Mouse (Mus musculus) cerebellum, adult 9-10 months (tissue): ENCODE measurements at regions not wholly inside any gene's neighbourhood (a gene's known extent, or its start where the extent isn't known, plus 50 kb on each side); places are given as distances from the start of the nearest gene placed in this dataset.

ENCODE experiments used
- DNase-seq: peaks from one replicate; pipeline ENCODE4 v3.0.0; 2022

GRCm38 (mm10) chr16:26302045-26302444 lies 69.6 kb downstream of the Cldn1 start:
- DNase-seq, result no peak

DNA sequence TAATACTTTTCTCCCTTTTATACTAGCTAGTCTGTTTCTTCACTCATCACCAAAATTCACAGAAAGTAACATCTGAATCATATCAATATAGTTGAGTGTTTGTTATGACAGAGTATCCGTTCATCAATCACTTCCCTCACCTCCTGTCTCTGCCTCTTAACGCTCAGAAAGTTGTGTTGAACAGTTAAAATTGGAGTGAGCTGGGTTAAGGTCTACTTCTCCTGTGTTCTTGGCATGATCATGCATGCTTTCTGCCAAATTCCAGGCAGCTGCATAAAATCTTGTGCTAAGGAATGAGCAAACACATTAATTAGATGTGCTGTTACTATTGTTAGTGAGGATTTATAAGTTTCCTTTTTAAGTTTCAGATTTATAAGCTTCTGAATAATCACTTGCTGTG lies 79.9 kb downstream of the Cldn1 start:
- DNase-seq, result no peak

DNA sequence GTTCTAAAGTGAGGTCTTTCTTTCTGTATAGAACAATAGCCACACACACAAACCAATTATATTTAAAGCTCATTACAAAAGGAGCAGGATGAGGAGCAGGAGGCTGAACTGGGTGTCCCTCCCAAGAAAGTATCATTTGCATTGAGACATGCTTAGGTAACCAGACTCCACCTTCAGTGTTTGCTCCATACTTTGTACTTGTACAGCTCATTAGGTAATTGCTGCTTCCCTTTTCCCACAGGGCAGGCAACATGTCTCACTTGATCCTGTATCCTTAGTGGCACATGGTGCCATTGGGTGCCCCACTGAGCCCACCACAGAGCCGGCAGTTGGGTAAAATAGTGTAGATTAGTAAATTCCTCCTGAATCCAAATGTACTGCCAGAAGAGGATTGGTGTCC lies 86.0 kb downstream of the Cldn1 start:
- no peak for DNase-seq

DNA sequence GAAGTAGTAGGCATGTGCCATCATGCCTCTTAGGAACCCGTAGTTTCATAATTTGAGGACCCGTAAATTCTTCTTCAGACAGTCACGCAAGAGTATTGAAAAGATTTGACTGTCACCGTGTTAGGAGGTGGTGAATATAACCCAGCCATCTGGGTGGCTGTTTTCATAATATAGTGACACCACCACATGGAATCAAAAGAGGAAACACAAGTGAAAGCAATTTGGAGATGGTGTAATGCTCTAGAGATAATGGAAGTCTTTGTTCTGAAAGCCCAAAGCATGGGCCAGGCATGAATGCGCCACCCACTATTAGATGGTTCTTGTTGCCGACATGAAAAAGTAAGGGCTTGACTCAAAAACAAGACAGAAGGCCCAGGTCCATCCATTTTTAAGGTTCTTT lies 86.9 kb downstream of the Cldn1 start:
- no peak for DNase-seq

GRCm38 (mm10) chr16:26282418-26282817 lies 89.2 kb downstream of the Cldn1 start:
- DNase-seq, result no peak

DNA sequence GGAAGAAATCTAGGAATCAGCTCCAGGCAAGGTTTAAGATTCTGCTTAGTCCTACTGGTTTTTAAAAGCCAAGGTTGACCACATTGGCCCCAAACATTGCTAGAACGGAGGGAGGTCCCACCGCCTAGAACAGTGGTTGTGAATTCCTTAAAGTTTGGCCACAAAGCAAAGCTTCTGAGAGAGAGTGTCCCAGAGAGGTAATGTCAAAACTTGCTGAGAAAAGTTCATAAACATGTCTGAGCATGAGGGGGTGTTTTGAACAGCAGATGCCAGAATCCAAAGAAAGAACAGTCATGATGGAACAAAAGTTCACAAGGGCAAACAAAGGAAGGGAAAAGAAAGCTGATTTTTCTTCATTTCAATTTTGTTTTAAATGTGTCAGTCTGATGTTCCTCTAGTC lies 90.1 kb downstream of the Cldn1 start:
- no peak for DNase-seq

DNA sequence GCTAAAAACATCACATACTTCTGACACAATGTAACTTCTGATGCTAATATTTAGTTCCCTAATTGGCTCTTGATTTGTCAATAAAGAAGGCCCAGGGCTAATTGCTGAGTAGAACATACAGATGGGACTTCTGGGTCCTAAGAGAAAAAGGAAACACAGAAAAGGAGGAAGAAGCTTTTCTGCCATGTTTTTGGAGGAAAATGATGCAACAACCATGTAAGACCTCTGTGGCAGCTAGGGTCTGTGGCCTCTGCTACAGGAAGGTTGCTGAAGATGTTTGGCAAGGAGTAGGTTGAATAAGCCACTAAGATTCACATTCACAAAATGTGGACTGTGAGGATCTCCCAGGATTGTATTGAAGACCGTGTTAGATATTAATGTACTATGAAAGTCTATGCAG lies 94.9 kb downstream of the Cldn1 start:
- DNase-seq, result no peak

- DNase-seq, result no peak
Measured at GRCm38 (mm10) chr16:26252824-26253223, 118.8 kb downstream of the Cldn1 start.

GRCm38 (mm10) chr16:26251698-26252097 lies 119.9 kb downstream of the Cldn1 start:
- no peak for DNase-seq

DNA sequence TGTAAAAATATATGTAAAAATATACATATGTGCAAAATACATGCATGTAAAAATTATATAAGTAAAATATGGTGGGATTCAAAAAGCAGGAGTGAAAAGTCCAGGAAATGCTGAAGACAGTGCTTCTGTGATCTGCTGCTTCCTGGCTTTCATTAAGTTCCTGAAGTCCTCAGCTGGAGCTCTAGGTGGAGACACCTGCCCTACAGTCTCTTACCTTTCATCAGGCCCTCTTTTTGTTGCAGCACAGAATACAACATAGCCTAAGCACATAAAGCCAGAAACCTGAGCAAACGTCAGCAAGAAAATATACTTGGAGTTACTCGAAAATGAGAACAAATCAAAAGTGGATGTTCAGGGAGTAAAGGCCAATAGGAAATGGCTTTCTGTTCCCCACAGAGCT lies 120.6 kb downstream of the Cldn1 start:
- DNase-seq, result no peak

- DNase-seq, result no peak
Measured at GRCm38 (mm10) chr16:26248939-26249338, 122.7 kb downstream of the Cldn1 start.

GRCm38 (mm10) chr16:26247926-26248325 lies 123.7 kb downstream of the Cldn1 start:
- no peak for DNase-seq

- no peak for DNase-seq
Measured at GRCm38 (mm10) chr16:26235239-26235638, 129.7 kb upstream of the P3h2 start.

GRCm38 (mm10) chr16:26234113-26234512 lies 128.5 kb upstream of the P3h2 start:
- peak; percentile 46 for DNase-seq

DNA sequence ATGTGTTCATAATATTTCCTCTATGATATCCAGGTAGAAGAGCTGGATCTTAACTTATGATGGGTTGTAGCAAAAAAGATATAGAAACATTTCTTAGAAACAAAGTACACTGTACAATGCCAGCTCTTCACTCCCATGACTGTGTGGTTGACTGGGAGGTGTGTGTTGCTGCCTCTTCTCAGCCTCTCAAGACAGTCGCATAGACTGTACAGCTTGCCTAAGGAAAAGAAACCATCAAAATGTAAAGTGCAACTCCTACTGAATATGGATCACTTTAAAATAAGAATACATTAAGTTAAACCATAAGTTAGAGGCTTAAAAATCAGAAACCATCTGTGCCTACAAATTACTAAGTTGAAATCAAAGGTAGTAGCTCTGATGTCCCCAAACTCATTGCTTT lies 125.5 kb upstream of the P3h2 start:
- no peak for DNase-seq

GRCm38 (mm10) chr16:26211418-26211817 lies 105.8 kb upstream of the P3h2 start:
- DNase-seq, result no peak

DNA sequence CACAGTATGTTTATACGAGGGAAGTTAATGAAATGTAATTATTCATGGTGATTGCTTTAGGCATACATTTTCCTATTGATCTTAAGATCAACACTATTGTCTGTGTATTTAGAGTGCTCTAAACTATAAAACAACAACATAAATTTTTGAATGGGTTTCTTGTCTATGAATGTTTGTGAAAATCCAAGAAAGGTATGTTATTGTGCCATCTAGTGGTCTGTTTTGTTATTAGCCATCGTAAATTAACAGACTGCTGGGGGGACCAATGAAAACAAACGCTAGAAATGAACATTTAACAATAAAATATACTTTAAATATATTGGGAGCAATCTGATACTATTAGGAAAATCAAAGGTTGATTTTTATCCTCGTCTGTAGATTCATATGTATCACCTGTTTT lies 93.5 kb upstream of the P3h2 start:
- peak; percentile 32 for DNase-seq

GRCm38 (mm10) chr16:26196345-26196744 lies 90.8 kb upstream of the P3h2 start:
- DNase-seq, result no peak

DNA sequence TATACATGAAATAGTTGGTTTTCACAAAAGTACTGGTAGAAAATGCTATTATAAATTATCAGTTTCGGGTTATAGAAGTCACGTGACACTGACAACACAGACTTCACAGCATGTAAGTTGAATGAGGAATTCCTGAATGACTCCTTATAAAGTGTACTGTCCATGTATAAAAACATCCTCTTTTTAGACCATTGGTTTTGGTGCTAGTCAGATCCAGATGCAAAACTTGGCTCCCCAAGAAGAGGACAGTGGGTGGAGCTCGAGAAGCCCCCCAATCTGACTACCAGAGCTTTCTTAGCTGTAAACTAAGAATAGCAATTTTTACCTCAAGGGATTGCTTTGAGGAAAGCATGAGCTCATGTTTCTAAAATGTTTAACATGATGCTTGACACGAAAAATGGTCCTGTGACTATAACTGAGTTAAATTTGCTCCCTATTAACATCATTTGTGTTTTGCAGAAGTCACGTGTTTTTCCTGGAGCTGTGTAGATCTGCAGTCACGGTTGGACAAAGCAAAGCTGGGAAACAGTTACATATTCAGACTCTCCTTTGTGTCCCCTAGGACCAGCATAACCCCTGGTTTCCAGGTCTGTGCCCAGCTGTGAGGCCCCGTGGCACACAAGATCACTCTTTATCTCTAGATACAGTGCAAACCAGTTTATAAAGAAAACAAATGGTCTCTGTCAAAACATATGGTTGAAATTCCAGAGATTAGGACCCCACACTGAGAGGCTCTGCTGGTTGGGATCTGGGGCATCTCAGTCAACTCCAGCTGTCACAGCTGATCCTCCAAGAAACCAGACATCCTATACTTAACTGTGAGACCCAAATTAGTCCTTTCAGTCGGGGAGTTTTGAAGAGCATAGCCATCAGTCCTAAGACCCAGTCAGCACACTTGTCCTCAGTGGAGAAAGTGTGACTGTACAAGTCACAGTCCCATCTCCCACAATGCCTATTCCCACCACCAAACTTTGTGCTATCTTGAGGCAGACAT lies 80.0 kb upstream of the P3h2 start:
- no peak for DNase-seq

DNA sequence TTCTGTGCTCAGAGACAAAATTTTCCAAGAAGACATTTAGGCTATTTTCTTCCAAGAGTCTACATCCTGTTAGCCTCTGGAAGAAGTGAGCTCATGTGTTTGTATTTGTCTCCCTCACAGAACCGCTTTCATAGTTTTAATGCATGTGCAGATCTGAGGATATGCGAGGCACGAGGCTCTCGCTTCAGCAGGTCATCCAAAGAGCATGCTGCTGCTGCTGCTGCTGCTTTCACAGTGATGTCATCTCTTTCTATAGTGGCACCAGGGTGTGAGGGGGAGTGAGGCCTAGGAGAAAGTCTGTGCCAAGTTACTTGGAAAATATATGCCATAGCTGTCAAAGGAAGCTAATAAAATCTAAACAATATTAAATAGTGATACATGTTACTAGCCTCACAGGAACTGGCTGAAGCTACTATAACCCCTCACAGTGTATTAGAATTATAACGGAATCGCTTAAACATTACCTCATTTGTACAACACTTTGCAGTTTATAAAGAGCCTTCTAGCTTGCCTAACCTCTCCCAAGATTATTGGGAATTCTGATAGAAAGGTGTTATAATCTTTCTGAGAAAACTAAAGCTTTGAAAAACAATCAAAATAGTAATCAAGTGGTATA lies 79.2 kb upstream of the P3h2 start:
- no peak for DNase-seq

- DNase-seq, result no peak
Measured at GRCm38 (mm10) chr16:26183530-26183929, 77.9 kb upstream of the P3h2 start.

GRCm38 (mm10) chr16:26181716-26182115 lies 76.1 kb upstream of the P3h2 start:
- DNase-seq, result no peak

DNA sequence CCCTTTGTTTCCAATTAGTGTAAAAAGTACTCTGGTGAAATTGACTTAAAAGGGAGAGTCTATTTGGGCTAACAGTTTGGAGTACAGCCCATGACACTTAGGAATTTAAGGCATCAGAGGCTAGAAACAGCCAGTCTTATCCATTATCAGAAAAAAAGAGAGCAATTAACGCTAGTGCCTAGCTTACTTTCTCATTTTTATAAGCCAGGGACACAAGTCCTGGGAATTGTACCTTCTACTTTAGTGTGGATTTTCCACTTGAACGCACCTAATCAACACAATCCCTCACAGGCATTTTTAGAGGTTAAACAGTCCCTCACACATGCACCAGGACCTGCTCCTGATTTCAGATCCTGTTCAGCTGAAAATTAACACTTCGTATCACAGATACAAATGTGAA lies 65.9 kb upstream of the P3h2 start:
- no peak for DNase-seq

DNA sequence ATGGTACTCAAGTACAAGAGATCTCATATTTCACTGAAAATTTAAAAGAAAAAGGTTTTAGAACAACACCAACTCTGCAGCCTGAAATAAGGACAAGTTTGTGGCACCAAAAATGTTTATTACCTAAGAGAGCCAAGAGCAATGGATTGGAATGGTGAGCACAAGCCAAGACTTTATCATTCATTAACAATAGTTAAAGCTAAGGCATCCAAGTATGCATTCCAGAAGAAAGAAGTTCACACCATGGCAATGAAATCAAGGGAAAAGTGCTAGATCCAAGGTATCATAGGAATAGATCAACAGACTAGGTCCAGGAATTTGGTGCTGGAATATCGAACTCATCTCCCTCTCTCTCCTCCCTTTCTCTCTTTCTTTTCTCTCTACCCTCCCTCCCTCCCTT lies 63.8 kb upstream of the P3h2 start:
- DNase-seq, result no peak
